Mouse (Mus musculus): ENCODE results near the gene Cadps2.

- TF ChIP-seq EP300 (IDR thresholded peaks at IDR 0.05; ENCODE audit: low read depth): no peak
- no peak for TF ChIP-seq CTCF (IDR thresholded peaks at IDR 0.05; ENCODE audit: low read depth)
These were observed 33.9 kb downstream of the Cadps2 start for GRCm38 (mm10) chr6:23805333-23805732.
